Mouse (Mus musculus) heart, embryonic 10.5 days (tissue): ENCODE measurements at regions not wholly inside any gene's neighbourhood (a gene's known extent, or its start where the extent isn't known, plus 50 kb on each side); places are given as distances from the start of the nearest gene placed in this dataset.

ENCODE experiments used
- DNase-seq: peaks from one replicate; pipeline ENCODE4 v3.0.0-alpha.2; 2017; ENCODE audit warnings: low spot score
- H3K27ac ChIP-seq: fragments of 300-500 bp; sonication (generic); 2 replicates; pipeline ENCODE4 v1.5.1; 2016; ENCODE audit warnings: mild to moderate bottlenecking
- H3K27me3 ChIP-seq: fragments of 300-500 bp; sonication (generic); 2 replicates; pipeline ENCODE4 v1.6.1; 2016; ENCODE audit warnings: mild to moderate bottlenecking; ENCODE audit not compliant: poor library complexity, insufficient read depth, severe bottlenecking
- H3K36me3 ChIP-seq: fragments of 300-500 bp; sonication (generic); 2 replicates; pipeline ENCODE4 v1.6.1; 2016; ENCODE audit warnings: mild to moderate bottlenecking, moderate library complexity
- H3K4me1 ChIP-seq: fragments of 300-500 bp; sonication (generic); 2 replicates; pipeline ENCODE4 v1.6.1; 2016; ENCODE audit warnings: mild to moderate bottlenecking
- H3K4me3 ChIP-seq: fragments of 300-500 bp; sonication (generic); 2 replicates; pipeline ENCODE4 v1.5.1; 2016; ENCODE audit warnings: mild to moderate bottlenecking, moderate library complexity
- H3K9me3 ChIP-seq: fragments of 300-500 bp; sonication (generic); 2 replicates; pipeline ENCODE4 v1.6.1; 2016; ENCODE audit warnings: mild to moderate bottlenecking, moderate library complexity
- WGBS: fragments of 180-500 bp; shearing (Covaris S2); methylation state at CpG from one replicate; pipeline ENCODE4 v1.1.7; 2016; 5-methylcytosine and 5-hydroxymethylcytosine counted together

DNA sequence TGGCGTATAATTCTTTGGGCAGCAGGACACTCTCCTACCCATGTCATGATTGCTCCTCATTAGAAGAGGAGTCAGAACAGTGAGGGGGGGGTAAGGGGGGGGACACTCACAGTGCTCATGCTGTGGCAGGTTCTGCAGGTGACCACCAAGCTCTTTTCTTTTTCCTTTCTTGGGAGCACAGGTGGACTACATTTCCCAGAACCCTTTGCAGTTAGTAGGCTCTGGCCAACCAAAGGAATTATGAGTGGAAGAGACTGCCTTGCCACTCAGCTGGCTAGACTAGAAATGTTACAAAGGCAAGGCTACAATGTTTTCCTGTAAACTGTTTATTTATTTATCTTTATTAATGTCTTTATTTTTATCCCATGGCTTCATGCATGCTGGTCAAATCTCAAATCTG lies 53.6 kb upstream of the Ifnlr1 start:
- H3K27ac ChIP-seq: no peak overlapping the region
- WGBS: 94% methylated on average over 1 of the region's 1 CpGs
- peaks cover 2% of the 10 kb centered on the region; the same call in 1 of the 2 replicates for H3K4me1 ChIP-seq
- H3K27me3 ChIP-seq: peaks cover 36% of the 10 kb centered on the region
- DNase-seq: no peak
- no peaks in the 10 kb centered on the region for H3K36me3 ChIP-seq
- no peak overlapping the region for H3K4me3 ChIP-seq
- no peaks in the 10 kb centered on the region for H3K9me3 ChIP-seq

DNA sequence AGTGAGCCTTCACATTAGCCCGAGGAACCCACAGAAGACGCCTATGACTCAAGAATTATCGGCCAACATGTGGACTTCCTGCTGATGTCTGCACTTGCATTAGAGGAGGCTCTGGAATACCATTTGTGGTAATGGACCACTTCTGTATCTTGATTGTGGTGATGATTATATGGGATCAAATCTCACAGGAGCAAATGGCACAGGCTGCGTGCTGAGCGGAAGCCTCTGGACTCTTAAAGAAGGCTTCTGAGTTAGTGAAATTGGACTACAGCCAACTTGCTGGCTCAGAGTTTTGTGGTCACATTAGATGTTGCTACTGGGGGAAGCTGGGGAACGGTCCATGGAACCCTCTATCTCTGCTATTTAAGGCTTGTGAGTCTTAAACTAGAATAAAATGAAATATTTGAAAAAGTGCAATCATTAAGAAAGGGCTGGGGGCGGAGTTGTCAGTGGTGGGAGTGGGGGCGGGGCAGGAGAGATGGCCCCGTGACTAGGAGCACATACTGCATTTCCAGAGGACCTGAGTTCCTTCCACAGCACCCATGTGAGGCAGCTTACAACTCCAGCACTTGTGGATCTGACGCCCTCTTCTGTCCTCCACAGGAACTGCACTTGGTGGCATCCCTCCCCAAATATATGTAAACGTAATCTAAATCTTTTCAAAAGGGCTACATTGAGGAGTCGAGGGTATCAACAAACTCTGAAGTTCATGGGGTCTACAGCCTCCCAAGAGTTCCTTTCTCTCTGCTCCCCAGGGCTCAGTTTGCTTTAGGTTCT lies 56.1 kb upstream of the Ifnlr1 start:
- peaks cover 2% of the 10 kb centered on the region; the same call in 1 of the 2 replicates for H3K4me1 ChIP-seq

DNA sequence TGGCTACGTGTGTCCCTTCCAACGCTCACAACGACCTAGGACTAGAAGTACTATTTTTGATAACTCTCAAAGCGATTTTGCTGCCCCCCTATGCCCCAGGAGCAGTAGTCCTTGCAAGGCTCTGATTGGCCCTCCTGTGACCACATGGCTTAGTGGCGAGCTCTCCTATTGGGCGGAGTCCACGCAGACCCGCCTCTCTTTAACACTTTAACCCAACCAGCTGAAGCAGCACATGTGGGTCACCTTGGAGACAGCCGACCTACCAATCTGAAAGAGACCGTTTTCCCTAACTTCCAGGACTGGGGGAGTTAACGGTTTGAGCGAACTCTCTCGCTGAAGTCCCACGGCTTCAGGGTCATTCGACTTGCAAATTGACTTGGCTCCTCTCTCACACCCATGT lies 53.0 kb upstream of the Grhl3 start:
- Histone ChIP-seq H3K4me1 (peaks cover 2% of the 10 kb centered on the region; the same call in 1 of the 2 replicates), H3K9me3 (no peaks in the 10 kb centered on the region), H3K27ac (no peak overlapping the region), H3K4me3 (no peak overlapping the region), H3K27me3 (peaks cover 60% of the 10 kb centered on the region), H3K36me3 (no peaks in the 10 kb centered on the region)
- 88% methylated on average over 15 of the region's 15 CpGs for WGBS
- DNase-seq: no peak

More for the DNA sequence above, 56.1 kb upstream of the Ifnlr1 start:
- no peak for DNase-seq
- WGBS: 88% methylated on average over 12 of the region's 12 CpGs
- no peak overlapping the region for H3K4me3 ChIP-seq
- H3K36me3 ChIP-seq: no peaks in the 10 kb centered on the region
- peaks cover 59% of the 10 kb centered on the region for H3K27me3 ChIP-seq
- no peak overlapping the region for H3K27ac ChIP-seq
- no peaks in the 10 kb centered on the region for H3K9me3 ChIP-seq

DNA sequence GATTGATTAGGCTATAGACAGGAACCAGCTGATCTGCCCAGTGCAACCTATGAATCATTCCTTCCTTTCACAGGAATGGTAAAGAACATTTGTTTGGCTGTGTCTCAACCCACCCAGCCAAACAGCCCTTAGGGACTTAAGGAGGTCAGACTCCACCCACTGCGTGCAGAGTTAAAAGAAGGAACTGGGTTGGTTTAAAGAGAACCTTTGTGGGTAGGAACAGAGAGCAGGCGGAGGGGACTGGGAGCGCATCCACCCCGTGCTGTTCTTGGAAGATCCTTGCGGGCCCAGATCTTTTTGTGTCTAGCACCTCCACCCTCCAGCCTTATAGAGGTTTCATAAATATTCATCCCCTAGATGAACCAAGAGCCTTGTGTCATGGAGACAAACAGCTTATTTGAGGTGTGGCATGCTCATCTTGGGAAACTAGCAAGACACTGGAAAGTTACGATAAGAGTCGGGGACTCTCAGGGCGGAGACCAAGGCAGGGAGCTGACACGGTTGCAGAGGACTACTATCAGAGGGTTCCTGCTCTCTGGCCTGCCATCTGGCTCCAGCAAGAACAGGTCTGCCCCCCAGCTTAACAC lies 49.8 kb upstream of the Grhl3 start:
- peaks cover 5% of the 10 kb centered on the region for H3K4me1 ChIP-seq
- no peaks in the 10 kb centered on the region for H3K9me3 ChIP-seq
- peak overlapping the region; percentile 59 for H3K27ac ChIP-seq
- peaks cover 66% of the 10 kb centered on the region for H3K27me3 ChIP-seq
- no peaks in the 10 kb centered on the region for H3K36me3 ChIP-seq
- DNase-seq: peak; percentile 92
- 61% methylated on average over 9 of the region's 9 CpGs for WGBS
- no peak overlapping the region for H3K4me3 ChIP-seq
